Comparison of ENCODE assay signal across 8 mouse cellular contexts in the genomic region with DNA sequence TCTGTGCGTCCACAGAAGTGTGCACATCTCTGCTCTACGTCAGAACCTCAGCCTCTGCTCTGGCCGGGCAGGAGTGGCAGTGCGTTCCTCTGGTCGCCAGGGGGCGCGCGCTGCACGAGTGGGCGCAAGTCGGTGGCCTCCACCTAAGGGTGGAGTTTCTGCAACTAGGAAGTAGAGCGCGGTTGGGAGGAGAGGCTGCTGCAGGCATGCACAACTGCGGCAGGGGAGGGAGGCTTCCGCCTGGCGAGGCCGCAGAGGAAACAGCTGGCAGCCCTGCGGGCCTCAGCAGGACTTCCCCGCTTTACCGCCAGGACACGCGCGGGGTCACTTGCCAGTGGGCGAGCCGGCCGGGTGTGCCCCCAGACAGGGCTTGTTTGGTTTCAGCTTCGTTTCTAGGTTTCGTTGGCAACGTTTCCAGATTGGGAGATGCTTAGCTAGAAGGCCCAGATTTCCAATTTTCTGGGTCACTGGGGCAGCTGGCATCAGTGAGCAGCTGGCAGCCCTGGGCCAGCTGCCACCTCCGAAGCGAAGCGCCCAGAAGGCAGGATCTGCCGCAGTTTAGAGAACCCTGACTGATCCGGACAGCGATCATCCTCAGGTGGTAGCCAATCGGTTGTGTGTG. TPM values are rescaled to one million over a fixed set of nuclear protein-coding genes. Genes with fewer than 3 reads are reported as not detected.
DNase-seq lines count a peak whose midpoint lies in the region; ATAC-seq and TF ChIP-seq lines count a peak whose summit lies in the region.

No protein-coding gene starts in this region.

- TF ChIP-seq CTCF in bone marrow, adult 2 months (IDR thresholded peaks at IDR 0.05; ENCODE audit: control insufficient read depth, insufficient read depth, low read length), result peak; percentile 97

- H3K36me3 ChIP-seq in embryonic facial prominence, embryonic 14.5 days (ENCODE audit: control insufficient read depth, insufficient read depth, low read length), result peaks cover 34% of the 10 kb centered on the region
- H3K36me3 ChIP-seq in limb, embryonic 13.5 days, result peaks cover 50% of the 10 kb centered on the region
- no peaks in the 10 kb centered on the region for H3K36me3 ChIP-seq in midbrain, embryonic 15.5 days (replicated peaks)

- peak overlapping the region; percentile 71 for H3K4me2 ChIP-seq in embryonic facial prominence, embryonic 14.5 days (ENCODE audit: low read depth, low read length)
- H3K4me2 ChIP-seq in limb, embryonic 13.5 days (replicated peaks), result peak overlapping the region; percentile 83
- H3K4me2 ChIP-seq in midbrain, embryonic 15.5 days, result peak overlapping the region; percentile 76

- peaks cover 3% of the 10 kb centered on the region; the same call in 1 of the 2 replicates for H3K4me1 ChIP-seq in bone marrow, adult 2 months (ENCODE audit: control insufficient read depth, insufficient read depth, low read length)
- H3K4me1 ChIP-seq in embryonic facial prominence, embryonic 14.5 days (ENCODE audit: control insufficient read depth, insufficient read depth, low read length), result no peaks in the 10 kb centered on the region
- peaks cover 5% of the 10 kb centered on the region; the same call in 1 of the 2 replicates for H3K4me1 ChIP-seq in limb, embryonic 13.5 days
- peaks cover 10% of the 10 kb centered on the region for H3K4me1 ChIP-seq in midbrain, embryonic 15.5 days

- WGBS in bone marrow, adult 2 months, result under 1% methylated on average over 36 of the region's 36 CpGs
- WGBS in embryonic facial prominence, embryonic 14.5 days, result 4% methylated on average over 33 of the region's 36 CpGs
- WGBS in limb, embryonic 13.5 days, result 8% methylated on average over 36 of the region's 36 CpGs
- WGBS in midbrain, embryonic 15.5 days, result 3% methylated on average over 36 of the region's 36 CpGs

- peak overlapping the region; percentile 88 for H3K27ac ChIP-seq in bone marrow, adult 2 months (ENCODE audit: control insufficient read depth, insufficient read depth, low read depth, low read length, poor library complexity)
- peak overlapping the region; percentile 69 for H3K27ac ChIP-seq in embryonic facial prominence, embryonic 14.5 days (replicated peaks; ENCODE audit: low read depth, low read length)
- peak overlapping the region; percentile 48; the same call in 1 of the 2 replicates for H3K27ac ChIP-seq in limb, embryonic 13.5 days
- peak overlapping the region; percentile 70 for H3K27ac ChIP-seq in midbrain, embryonic 15.5 days

- H3K4me3 ChIP-seq in bone marrow, adult 2 months (replicated peaks; ENCODE audit: control insufficient read depth, low read depth, low read length), result peak overlapping the region; percentile 55
- H3K4me3 ChIP-seq in embryonic facial prominence, embryonic 14.5 days (ENCODE audit: low read depth, low read length), result peak overlapping the region; percentile 50
- peak overlapping the region; percentile 59 for H3K4me3 ChIP-seq in limb, embryonic 13.5 days
- peak overlapping the region; percentile 45 for H3K4me3 ChIP-seq in midbrain, embryonic 15.5 days

- DNase-seq in A20 (ENCODE audit: low read depth, low spot score), result peak; percentile 97
- DNase-seq in embryonic facial prominence, embryonic 14.5 days (ENCODE audit: low spot score), result peak; percentile 95
- peak; percentile 94 for DNase-seq in heart, adult 8-10 months (ENCODE audit: low spot score)
- DNase-seq in kidney, adult 9 months, result peak; percentile 92
- peak; percentile 94 to 96 for DNase-seq in spleen, adult 18-20 months

- peak overlapping the region; percentile 64 for H3K9ac ChIP-seq in embryonic facial prominence, embryonic 14.5 days (ENCODE audit: low read depth, low read length)
- H3K9ac ChIP-seq in limb, embryonic 13.5 days, result peak overlapping the region; percentile 71
- H3K9ac ChIP-seq in midbrain, embryonic 15.5 days, result peak overlapping the region; percentile 45

- TF ChIP-seq POLR2A in bone marrow, adult 2 months (IDR thresholded peaks at IDR 0.05; ENCODE audit: borderline replicate concordance, control insufficient read depth, low read depth, low read length), result peak; percentile 68; the same call in 1 of the 2 replicates

- ATAC-seq in embryonic facial prominence, embryonic 14.5 days (ENCODE audit: low read depth), result peak; percentile 92
- peak; percentile 91 for ATAC-seq in limb, embryonic 13.5 days (ENCODE audit: low FRiP score, low read depth)
- ATAC-seq in midbrain, embryonic 15.5 days (replicated peaks), result peak; percentile 90

- H3K27me3 ChIP-seq in embryonic facial prominence, embryonic 14.5 days (replicated peaks; ENCODE audit: control insufficient read depth, insufficient read depth, low read length), result no peaks in the 10 kb centered on the region
- no peaks in the 10 kb centered on the region for H3K27me3 ChIP-seq in limb, embryonic 13.5 days
- H3K27me3 ChIP-seq in midbrain, embryonic 15.5 days (replicated peaks), result no peaks in the 10 kb centered on the region

- H3K9me3 ChIP-seq in embryonic facial prominence, embryonic 14.5 days (ENCODE audit: control insufficient read depth, low read length), result no peaks in the 10 kb centered on the region
- no peaks in the 10 kb centered on the region for H3K9me3 ChIP-seq in limb, embryonic 13.5 days
- no peaks in the 10 kb centered on the region for H3K9me3 ChIP-seq in midbrain, embryonic 15.5 days

RNA-seq across cellular contexts. Expression of gene Cmtm6, which starts 22.1 kb away (rescaled TPM):
- polyA plus RNA-seq in bone marrow, adult 2 months (2011; ENCODE audit: insufficient read depth, insufficient read length, low replicate concordance, missing spikeins), result 12.4 and 21.3 TPM in 2 replicates
- polyA plus RNA-seq in embryonic facial prominence, embryonic 14.5 days (2014; fragmentation: Nextera tagmentation; extraction: Ambion mirVana), result 44.3 and 45.7 TPM in 2 replicates
- total RNA-seq in heart, adult 8-10 months (2022), result 10 to 100 TPM; 16.1 to 23.8 (median 19.3) TPM
- 28.9 and 32.0 TPM in 2 replicates for polyA plus RNA-seq in limb, embryonic 13.5 days (2015; fragmentation: Nextera tagmentation; extraction: Ambion mirVana)
- polyA plus RNA-seq in midbrain, embryonic 15.5 days (2015; fragmentation: Nextera tagmentation; extraction: Ambion mirVana), result 18.3 TPM in 2 replicates

RNA-seq across cellular contexts. Expression of gene Cmtm7, which starts 28.7 kb away (rescaled TPM):
- polyA plus RNA-seq in bone marrow, adult 2 months (2011; ENCODE audit: insufficient read depth, insufficient read length, low replicate concordance, missing spikeins), result 106 and 300 TPM in 2 replicates
- 103 and 105 TPM in 2 replicates for polyA plus RNA-seq in embryonic facial prominence, embryonic 14.5 days (2014; fragmentation: Nextera tagmentation; extraction: Ambion mirVana)
- total RNA-seq in heart, adult 8-10 months (2022), result 10 to 100 TPM; 10.5 to 16.6 (median 12.6) TPM
- 110 and 115 TPM in 2 replicates for polyA plus RNA-seq in limb, embryonic 13.5 days (2015; fragmentation: Nextera tagmentation; extraction: Ambion mirVana)
- polyA plus RNA-seq in midbrain, embryonic 15.5 days (2015; fragmentation: Nextera tagmentation; extraction: Ambion mirVana), result 12.2 and 15.2 TPM in 2 replicates

Comparison
In these comparisons a context has a peak if more than half of its experiments do, and no peak if none do; other contexts are left out.
1. Peak in every context shown above with its lines: DNase-seq, ATAC-seq, H3K4me3 ChIP-seq and H3K27ac ChIP-seq.